Mouse (Mus musculus) neutrophil, adult 5-6 weeks (primary cell): ENCODE data around the gene Ube2e3. TPM values are rescaled to one million over a fixed set of nuclear protein-coding genes. Genes with fewer than 3 reads are reported as not detected.

Experiments
- ATAC-seq: fragments of 151-379, 151-347 bp; 2 replicates; pipeline ENCODE4 v1.8.0; 2017; ENCODE audit warnings: mild to moderate bottlenecking, moderate TSS enrichment; ENCODE audit not compliant: insufficient number of reproducible peaks, poor library complexity, low FRiP score, severe bottlenecking; ENCODE audit errors: extremely low read depth
- total RNA-seq: library from RNA; stranded (forward); fragments of 200-1000 nt; gene quantifications from 2 replicates; pipeline ENCODE4 v1.2.3, GENCODE M21; 2017

The Ube2e3 gene
- total RNA-seq, 1 experiment from 2014 or later, result 14.7 TPM

DNA sequence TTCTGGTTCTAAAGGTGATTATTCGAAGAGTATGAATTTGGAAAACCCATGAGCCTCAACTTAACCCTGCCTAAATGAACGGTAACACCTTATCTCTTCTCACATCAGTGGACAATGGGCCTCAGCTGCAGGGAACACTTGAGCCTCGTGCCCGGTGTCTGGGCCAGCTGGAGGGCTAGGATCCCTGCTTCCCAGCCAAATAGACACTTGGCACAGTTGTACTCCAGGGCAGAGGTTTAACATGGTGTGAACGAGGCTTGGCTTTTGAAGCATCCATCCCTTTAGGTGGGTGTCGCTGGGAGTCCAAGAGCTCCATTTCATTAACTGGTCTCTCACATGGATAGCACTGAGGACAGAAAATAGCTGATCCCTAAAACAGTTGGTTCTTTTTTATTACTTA, 102.2 kb downstream of the Ube2e3 start:
- ATAC-seq, result no peak
